Mouse (Mus musculus) cerebellum, postnatal 25 days (tissue): ENCODE measurements at regions not wholly inside any gene's neighbourhood (a gene's known extent, or its start where the extent isn't known, plus 50 kb on each side); places are given as distances from the start of the nearest gene placed in this dataset.

ENCODE experiments used
- DNase-seq, 2 experiments: peaks; one replicate each; pipeline ENCODE4 v3.0.0; 2021; ENCODE audit warnings: mixed read lengths in 2 of 2

DNA sequence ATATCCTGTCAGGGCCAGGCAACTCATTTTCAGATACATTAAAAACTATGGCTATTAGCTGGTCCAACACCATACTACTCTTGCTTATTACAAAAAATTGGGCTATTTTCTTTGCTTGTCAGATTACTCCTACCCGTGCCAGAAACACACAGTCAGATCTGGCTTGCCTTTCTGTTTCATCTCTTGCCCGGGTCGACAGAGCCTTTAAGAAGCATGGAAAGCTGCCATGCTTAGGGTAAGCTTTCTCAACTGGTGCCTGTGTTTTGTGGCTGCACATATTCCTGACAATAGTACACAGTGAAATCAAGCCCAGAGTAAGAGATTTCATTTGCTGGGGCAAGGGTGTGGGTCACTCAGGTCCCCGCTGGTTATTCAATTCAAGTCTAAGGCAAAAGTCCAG, 162.5 kb upstream of the Cttnbp2 start:
- no peak for DNase-seq

DNA sequence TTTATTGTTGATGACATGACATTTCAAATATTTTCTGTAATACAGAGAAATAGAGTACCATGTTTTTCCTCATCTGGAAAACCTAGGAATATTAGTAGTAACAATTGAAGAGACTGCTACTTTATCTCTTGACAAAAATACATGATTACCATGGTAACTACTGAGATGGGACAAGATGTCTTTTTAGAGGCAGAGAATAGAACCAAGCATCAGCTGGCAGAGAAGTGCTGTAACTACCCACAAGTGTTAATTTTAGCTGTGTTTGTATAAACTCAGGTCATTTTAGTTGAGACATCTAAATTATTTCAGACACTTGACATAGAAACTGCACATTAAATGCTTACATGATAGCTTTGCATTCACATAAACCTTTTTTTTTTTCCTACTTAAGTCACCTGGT, 166.1 kb upstream of the Cttnbp2 start:
- no peak for DNase-seq

DNA sequence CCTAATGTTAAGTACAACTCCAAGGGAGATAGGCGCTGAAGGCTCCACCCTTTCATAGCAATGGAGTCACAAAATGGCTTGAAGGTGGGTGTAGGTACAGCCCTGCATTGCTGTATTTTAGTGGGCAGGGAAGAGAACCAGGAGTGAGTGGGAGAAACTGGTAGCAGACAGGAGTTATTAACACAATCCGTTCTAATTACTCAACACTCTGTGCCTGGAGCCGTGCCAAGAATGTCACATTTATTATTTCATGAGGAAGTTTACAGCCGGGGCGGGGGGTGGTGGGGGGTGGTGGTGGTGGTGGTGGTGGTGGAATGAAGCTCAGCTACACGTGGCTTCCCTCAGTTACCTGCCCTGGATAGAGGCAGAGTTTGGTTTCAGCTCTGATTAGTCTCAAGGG, 166.3 kb upstream of the Lsm8 start:
- DNase-seq = peak in 1 of 2 experiments; percentile 13

DNA sequence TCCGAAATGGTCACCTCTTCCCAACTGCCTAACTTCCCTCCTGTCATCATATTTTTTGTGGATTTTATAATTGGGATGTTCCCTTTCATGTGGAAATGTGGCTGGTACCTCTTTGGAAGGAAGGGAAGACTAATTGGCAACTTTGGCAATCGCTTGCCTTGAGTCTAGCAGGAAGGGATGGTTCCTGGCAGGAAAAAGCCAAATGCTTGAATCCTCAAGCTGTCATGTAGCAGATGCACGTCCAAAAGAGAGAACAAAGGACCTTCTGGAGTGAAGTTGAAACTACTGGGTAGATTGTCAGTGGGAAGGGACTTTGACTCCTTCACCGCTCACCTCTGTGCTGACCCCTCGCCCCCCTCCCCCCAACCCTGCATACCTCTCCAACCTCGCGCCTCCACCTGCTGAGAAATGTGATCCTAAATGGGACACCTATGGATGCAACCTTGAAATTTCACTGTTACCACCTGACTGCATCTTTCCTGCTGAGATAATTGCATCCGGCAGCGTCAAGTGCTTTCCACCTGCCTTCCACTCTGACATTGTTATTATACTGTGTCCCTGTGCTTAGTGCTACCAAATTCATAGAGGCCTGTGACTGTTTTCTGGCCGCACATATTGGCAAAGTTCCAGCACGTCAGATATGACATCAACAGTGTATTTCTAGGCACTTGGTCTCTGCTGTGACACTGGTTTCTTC, 159.6 kb upstream of the Lsm8 start:
- peak; percentile 67 to 68 for DNase-seq

DNA sequence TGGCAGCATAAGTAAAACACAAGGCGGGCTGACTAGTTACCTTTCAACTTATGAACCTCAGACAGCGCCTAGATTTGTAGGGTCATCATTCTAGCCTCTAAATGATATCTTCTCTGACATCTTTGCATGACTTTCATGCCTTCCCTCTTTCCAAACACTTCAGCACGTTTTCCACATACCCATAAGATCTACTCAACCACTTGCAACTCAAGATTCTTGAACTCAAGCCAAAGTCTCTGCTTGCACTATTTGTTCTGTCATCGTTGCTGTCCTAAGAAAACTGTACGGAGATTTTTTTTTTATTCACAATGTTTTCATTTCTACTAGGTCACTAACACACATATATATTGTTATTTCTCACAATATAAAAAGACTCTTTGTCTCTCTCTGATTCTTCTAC, 150.8 kb upstream of the Lsm8 start:
- no peak for DNase-seq

DNA sequence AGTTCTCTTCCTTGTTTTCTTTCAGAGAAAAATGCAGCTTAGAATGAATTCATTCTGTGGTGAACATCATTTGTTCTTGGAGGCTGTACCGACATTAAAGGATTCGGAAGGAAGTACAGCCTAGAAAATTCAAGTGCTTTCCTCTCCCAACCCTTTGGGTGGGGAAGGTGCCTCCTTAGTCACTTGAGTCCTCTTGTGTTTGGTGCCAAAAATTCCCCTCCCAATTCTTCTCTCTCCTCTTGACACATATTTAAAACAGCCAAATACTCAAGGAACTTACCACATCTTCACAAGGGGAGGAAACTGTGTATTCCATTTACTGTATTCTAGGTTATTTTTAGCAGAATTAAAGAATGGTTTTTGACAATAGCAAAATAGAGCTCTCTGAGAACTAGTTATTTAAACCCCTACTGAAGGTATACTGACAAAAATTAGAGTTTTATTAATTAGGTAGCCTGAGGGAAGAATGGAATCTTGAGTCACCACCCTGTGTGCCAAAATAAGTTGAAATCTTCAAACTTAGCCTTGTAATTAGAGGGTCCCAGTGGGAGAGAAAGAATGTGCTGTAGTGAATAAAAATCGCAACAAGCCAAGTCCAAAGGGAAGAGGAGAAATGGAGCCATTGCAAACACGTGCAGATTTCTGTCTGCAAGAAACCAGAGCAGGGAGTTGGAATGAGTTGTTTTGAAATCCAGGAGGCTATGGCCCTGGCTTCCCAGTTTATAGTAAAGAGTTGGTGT, 149.2 kb upstream of the Lsm8 start:
- DNase-seq = no peak

DNA sequence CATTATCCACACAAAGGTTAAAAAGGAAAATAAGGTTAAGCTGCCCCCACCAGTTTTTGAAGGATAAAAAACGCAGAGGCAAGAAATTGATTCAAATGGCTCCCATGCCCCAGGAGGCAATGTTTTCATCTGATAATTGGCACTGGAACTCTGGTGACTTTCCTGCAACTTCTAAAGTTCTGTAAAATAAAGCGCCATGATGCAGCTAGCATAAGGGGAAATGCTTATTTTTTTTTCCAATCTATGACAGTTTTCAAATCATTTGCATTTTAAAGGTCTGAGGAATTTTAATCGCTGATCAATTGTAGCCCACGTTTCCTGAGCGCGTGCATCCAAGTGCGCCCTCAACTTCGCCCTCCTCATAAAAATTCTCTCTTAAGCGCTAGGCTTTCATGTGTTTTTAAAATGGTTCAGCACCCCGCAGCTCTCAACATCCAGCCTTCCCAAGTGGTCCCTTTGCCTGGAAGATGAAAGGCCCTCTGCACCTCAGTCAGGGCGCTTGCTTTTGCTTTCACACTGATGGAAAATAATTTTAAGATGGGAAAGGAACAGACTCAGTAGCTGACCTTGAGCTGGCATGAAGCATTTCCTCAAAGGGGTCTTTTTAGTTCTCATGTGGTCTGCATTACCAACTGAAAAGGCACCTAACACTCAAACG, 148.5 kb upstream of the Lsm8 start:
- no peak for DNase-seq

DNA sequence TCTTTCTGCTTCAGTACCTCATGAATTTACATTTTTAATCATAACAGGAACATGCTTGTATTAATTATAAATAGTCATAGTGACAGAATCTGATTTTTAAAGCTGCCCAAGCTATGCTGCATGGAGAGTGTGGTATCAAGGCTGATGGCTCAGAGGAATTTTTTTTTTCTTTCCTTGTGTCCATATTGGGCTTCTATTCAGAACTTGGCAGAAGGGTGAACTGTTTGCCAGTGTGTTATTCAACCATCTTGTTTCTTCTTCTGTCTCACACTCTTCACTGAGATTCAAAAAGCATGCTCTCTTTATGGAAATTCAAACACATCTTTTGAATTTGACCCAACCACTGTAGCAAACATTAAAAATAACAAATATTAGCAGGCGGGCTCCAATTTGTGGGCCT, 137.6 kb upstream of the Lsm8 start:
- no peak for DNase-seq

DNA sequence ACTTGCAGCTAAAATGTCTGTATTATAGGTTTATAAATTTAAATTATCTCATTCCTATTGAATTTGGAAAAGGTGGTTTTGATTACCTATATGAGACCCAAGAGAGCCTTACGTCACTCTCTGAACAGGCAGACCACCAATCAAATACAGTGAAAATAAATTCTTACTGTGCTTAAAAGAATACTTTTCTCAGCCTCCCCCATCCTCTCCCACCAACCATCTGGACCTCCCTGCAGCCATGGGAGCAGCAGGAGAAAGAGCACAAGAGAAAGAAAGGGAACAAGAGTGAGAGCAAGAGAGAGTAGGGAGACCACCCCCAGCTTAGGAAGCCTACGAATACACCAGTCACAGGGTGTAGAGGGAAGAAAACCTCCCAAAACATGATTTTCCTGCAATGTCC, 99.5 kb upstream of the Lsm8 start:
- DNase-seq = no peak

DNA sequence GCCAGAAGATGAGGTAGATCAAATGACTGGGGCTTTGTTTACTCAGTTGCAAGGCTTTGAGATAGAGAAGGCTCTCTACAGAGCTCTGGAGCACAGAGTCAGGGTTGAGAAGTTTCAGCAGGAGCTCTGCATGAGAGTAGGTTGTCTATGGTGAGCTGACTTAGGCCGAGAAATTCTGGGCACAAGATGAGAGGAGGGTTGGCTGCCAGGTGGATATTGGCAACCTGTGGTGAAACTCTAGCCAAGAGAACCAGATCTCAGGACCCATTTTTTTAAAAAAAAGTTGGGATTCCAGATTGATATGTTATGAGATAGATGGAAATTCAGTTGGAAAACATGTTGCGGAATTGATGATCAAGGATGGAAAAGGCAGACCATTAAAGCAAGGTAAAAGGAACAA, 83.8 kb upstream of the Lsm8 start:
- peak; percentile 24 to 35 for DNase-seq

DNA sequence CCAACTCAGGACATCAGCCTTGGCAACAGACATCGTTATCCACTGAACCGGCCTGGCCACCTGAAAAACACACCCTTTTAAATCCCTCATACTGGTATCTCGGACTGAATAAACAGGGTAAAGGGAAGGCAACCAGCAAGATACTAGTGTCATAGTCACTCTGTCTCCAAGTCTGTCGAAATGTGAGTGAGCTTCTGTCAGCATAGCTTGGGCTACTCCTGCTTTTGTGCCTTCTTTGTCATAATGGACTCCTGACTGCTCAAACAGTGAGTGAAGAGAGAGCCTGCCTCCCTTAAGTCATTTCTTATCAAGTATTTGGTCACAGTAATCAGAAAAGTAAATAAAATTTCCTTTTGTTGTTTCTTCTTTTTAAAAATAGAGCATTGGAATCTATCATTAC, 53.0 kb upstream of the Lsm8 start:
- DNase-seq = no peak

DNA sequence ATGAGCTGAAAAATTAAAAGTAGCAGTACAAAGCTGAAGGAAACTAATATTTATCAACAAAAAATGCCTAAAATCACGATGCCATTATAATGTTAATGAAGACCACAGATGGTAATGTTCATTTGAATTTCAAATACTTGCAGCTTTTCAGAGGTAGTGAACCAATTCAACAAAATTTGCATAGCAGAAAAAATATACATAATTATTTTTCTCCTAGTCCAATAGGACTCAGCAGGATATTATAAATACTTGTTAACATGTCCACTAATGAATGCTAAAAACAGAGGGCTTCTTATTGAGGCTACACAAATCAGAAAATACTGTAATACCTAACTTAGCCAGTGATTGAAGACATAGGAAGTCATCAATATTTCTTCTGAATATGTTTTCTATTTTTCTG, 52.5 kb upstream of the Lsm8 start:
- DNase-seq = no peak

DNA sequence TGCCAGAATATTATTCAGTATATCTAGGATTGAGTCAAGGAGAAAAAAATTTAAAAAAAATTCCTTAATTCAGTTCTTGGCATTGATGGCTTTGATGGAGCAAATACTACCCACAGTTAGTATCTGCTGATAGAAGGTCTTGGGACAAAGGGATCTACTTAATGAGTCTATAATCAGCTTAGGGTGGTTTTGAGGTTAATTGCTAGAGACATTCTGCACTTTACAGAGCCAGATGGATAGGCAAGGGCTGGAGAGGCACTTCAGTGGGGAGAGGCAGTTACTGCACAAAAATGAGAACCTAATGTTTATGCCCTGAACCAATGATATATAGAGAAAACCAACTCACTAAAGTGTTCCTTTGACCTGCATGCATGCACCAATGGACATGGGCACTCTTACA, 51.8 kb upstream of the Lsm8 start:
- DNase-seq = no peak
